Mouse (Mus musculus): ENCODE measurements around the gene Zfp622. TPM values are rescaled to one million over a fixed set of nuclear protein-coding genes. Genes with fewer than 3 reads are reported as not detected.

Gene Zfp622
- polyA plus RNA-seq, 1 experiment from 2014 or later, result 28.7 TPM

GRCm38 (mm10) chr15:26031692-26032091 is 47.5 kb downstream of the Zfp622 start:
- H3K4me1 ChIP-seq, result no peaks in the 10 kb centered on the region
- no peak overlapping the region for H3K9ac ChIP-seq
- no peak overlapping the region for H3K4me2 ChIP-seq (replicated peaks)
- ATAC-seq (ENCODE audit: low FRiP score, low read depth), result no peak
- H3K36me3 ChIP-seq, result no peaks in the 10 kb centered on the region
- H3K27me3 ChIP-seq, result no peaks in the 10 kb centered on the region
- no peaks in the 10 kb centered on the region for H3K9me3 ChIP-seq
- H3K4me3 ChIP-seq, result no peak overlapping the region
- H3K27ac ChIP-seq, result no peak overlapping the region
- 75% methylated on average over 3 of the region's 3 CpGs for WGBS

GRCm38 (mm10) chr15:26040567-26040966 is 56.4 kb downstream of the Zfp622 start:
- Histone ChIP-seq H3K4me2 (replicated peaks) (no peak overlapping the region), H3K4me3 (no peak overlapping the region), H3K36me3 (no peaks in the 10 kb centered on the region), H3K9me3 (no peaks in the 10 kb centered on the region), H3K27me3 (no peaks in the 10 kb centered on the region), H3K27ac (no peak overlapping the region), H3K9ac (no peak overlapping the region), H3K4me1 (no peaks in the 10 kb centered on the region)
- no peak for ATAC-seq (ENCODE audit: low FRiP score, low read depth)
- 0% methylated on average over 1 of the region's 1 CpGs for WGBS

- H3K27ac ChIP-seq, result no peak overlapping the region
- H3K36me3 ChIP-seq, result no peaks in the 10 kb centered on the region
- no peaks in the 10 kb centered on the region for H3K27me3 ChIP-seq
- WGBS, result 72% methylated on average over 2 of the region's 2 CpGs
- H3K4me3 ChIP-seq, result no peak overlapping the region
- H3K4me2 ChIP-seq (replicated peaks), result no peak overlapping the region
- no peak for ATAC-seq (ENCODE audit: low FRiP score, low read depth)
- H3K9ac ChIP-seq, result no peak overlapping the region
- H3K4me1 ChIP-seq, result no peaks in the 10 kb centered on the region
- H3K9me3 ChIP-seq, result no peaks in the 10 kb centered on the region
These were observed 57.2 kb downstream of the Zfp622 start for GRCm38 (mm10) chr15:26041196-26041947.

Small RNA genes lying within 50 kb of the gene (microRNA-seq; reads per million reads assigned to microRNA genes)
- not detected for gene Mir7212

Other genes with a start within 250 kb of the Zfp622 start
- gene Retreg1, start 141.2 kb upstream of the Zfp622 start, polyA plus RNA-seq (2015; fragmentation: Nextera tagmentation; extraction: Ambion mirVana), result 3.3 TPM in 2 replicates